Mouse (Mus musculus) c-Kit-positive CD71-positive TER-119-positive erythroid progenitor cells, embryonic 14.5 days (primary cell): Measurements from ENCODE around the gene Tep1.
"Not testable (repeated sequence)": the region's sequence is repeated elsewhere in the genome, so short reads cannot be mapped to it uniquely, and the experiment has no call there.

Source experiments
- DNase-seq: peaks from one replicate; pipeline ENCODE4 v3.0.0-alpha.2; 2013; ENCODE audit warnings: low spot score

The Tep1 gene

DNA sequence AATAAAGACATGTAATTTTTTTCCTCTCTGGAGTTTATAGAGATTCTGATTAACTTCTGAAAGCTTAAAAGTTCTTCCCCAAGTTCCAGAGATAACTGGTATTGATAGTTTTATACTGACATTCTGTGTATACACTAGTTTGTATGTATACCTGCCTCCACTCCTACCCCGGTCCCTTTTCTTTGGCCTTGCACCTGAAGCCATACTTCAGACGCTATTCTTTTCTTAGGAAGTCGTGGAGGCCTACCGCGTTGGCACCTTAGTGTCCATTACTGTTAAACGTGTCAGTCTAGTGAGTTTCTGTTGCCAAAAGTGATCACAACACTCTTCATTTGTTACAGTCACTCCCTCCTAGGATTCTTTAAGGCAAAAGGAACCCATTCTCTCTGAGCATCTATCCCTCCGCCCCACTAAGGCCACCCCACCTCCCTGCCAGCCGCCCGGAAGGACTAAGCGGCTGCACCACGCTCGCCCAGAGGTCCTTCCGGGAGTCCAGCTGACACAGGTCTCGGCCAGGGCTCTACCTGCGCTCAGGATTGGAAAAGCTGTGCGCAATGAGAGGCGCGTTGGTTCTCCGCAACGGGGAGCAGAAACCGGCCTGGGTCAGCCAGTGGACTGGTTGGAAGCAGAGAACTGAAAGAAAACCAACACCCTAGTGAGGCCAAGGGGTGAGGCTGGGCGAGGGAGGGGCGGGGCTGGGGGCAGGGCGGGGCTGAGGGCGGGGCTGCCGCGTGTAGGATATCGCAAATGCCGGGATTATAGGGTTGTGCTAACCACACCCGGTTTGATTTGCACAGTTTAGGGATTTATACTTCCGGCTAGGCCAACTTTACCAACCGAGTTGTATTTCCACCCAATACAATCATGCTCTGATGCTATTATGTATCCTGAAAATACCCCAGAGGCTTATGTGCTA, at the start of gene Tep1:
Gene Tep1 (minus strand): TSS at position 672 of the 916 bp plus-strand sequence.
- DNase-seq = peak; percentile 67

DNA sequence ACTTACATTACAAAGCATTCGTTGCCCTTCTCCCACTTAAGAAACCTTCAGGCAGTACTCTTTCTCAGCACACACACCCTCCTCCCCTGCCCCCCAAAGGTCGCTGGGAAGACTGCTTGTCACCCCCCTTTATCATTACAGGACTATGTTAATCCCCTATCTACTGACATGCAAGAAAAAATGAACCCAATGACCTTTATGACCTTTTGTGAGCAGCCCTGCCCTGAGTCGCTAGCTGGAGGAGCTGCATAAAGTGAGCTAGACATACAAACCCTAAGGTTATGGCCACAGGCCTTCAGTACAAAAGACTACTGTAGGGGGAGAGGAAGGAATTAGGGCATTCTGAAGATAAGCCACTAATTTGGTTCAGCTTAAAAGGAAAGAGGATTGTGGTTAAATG, 41.0 kb upstream of the Tep1 start:
- no peak for DNase-seq

DNA sequence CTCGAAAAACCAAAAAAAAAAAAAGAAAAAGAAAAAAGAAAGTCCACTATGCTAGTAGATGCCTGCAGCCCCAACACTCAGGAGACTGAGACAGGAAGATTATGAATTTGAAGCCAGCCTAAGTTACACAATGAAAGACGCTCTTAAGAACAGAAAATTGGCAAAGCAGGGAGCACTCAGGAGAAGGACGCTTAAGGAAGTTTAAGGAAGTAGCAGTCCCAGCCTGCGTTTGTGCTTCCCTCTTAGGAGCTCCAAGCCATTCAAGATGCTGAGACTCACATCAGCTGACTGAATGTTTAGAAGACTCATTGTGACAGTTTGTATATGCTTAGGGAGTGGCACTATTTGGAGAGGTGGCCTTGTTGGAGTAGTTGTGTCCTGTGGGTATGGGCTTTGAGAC, 37.8 kb upstream of the Tep1 start:
- no peak for DNase-seq

DNA sequence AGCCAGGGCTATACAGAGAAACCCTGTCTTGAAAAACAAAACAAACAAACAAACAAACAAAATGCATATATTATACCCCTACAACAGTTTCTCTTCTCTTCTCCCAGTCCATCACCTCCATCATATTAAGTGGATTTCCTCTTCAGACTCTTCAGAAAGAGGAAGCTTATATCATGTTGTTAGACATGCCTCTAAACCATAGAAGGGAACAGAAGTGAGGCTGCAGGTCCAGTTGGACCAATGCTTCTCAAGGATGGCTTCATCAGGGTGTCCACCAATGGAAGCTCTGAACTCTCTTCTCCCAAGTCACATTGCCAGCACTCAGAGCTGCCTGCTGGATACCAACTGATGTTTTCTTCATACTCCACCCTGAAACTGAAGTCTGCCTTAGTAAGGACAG, 35.0 kb upstream of the Tep1 start:
- DNase-seq = not testable (repeated sequence)

DNA sequence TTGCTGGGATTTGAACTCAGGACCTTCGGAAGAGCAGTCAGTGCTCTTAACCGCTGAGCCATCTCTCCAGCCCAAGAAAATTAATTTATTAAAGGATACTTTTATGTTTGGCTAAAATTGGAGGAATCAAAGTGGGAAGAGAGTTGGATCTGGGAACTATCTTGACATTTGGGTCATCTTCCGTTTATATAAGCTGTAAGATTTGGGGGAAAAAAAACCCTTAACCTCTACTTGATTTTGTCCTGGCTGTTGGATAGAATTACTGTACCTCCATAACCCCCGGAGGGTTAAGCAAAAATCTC, 34.4 kb upstream of the Tep1 start:
- no peak for DNase-seq

DNA sequence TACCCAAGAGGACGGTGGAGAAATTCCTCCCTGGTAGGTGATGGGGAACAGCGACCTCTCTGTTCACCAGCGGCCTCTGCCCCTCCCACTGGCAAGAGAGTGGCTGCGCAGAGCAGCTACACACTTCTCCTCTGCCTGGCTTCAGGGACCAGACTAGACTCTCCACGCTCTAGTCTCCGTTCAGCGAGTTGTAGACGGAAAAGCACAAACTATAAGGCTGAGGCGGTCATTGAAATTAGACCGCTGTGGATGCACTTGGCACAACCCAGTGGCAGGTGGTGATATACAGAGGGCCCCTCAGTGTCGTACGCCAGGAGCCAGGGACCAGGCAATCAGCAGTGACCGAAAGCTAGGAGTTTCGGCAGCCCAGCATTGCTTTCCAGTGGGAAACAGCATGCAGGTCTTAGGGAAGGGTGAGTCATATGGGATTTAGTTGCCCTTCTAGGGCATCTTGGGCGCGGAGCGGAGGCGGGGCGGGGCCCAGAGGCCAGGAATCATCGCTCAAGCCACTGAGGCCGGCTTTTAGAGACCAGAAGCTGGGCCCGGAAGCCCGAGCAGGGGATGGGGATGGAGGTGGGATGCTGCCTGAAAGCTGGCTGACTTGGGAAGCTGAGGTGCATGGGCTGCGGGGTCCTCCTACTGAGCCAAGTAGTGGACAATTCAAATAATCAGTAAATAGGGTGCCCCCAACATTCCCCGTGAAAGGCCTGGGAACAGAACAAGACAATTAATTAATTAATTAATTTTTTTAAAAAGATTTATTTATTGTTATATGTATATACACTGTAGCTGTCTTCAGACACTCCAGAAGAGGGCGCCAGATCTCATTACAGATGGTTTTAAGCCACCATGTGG, 33.8 kb upstream of the Tep1 start:
- DNase-seq = no peak

DNA sequence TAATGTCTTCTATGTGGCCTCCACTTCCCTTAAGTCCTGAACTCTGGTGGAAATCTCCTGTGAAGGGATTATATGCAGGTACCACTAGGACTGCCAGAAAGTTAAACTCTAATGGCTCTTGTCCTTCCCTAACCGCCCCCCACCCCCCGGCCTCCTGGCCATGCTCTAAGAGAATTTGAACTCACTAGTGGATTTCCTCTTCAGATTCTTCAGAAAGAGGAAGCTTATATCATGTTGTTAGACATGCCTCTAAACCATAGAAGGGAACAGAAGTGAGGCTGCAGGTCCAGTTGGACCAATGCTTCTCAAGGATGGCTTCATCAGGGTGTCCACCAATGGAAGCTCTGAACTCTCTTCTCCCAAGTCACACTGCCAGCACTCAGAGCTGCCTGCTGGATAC, 27.6 kb upstream of the Tep1 start:
- not testable (repeated sequence) for DNase-seq

DNA sequence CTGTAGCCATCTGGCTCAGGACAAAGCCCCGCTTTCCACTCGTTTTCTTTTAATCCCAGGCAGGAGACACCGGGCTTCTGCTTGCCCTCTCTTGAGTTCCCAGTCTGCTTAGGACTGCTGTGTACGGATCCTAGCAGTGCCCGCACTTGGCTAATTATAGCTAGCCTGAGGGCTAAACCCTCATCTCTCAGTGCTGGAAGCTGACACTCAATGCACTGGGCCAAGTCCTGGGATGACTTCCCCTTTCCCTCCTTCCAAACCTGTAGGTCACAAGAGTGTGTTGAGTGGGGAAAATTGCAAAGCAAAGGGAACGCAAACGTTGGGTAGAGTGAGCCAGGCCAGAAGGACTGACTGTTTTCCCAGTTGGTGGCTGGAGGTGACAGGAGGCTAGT, 27.0 kb upstream of the Tep1 start, which contains the start of gene Klhl33:
Gene Klhl33 (minus strand): TSS at position 134 of the 392 bp plus-strand sequence.
- DNase-seq = no peak

DNA sequence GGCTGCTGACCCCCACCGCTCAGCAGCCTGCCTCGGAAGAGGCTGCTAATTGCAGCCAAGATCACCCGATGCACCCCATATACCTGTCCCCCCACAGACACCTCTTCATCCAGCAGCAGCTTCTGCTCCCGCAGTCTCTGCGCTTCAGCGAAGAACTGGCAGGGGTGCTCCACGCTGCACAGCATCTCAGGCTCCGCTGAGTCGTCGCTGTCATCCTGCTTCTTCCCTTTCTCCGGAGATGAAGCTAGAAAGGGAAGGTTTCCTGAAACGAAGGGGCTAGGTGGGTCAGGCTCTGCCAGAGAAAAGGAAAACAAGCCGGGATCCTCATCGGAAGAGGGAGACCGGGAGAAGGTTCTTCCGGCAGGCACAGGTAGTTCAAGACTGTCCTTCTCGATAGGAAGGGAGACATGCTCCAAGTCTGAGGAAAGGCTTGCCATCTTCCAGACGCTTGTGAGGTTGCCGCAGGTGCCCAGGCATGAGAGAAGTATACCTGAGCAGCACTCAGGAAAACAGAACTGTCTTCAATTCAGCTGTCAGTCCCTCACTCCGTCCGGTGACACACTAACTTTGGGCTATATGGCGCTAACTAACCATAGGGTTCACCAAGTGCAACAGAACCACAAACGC, 26.5 kb upstream of the Tep1 start:
- DNase-seq = no peak

DNA sequence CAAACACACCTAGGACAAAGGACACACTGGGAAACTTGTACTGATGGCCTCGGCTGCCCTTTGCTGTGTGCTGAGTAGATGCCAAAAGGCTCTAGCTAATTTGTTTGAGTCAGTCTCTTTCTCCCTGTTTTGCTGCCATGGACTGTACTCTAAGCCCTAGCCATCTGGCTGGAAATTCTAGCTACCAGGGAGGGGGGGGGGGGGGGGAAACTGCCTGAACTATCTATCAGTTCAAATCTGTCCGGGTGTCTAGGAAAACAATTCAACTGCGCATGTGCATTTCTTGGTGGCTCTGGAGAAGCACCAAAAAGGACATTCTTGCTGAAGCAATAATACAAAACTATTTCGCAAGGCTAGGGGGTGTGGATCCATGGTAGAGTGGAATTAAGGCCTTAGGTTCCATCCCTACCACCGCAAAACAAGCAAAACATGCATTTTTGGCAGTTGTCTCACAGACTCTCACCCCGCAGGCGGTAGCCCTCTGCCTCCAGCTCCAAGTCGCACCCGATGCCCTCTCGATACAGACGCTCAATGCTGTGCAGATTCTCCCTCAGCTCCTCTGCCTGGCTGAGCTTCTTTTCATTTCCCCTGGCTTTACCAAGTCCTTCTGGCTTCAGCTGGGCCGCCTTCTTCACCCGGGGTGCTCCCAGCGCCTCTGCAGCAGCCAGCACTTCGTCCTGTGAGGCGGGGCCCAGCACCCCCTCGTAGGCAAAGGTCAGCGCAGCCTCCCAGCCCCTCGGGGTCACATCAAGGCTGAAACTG, 25.8 kb upstream of the Tep1 start:
- DNase-seq = no peak

DNA sequence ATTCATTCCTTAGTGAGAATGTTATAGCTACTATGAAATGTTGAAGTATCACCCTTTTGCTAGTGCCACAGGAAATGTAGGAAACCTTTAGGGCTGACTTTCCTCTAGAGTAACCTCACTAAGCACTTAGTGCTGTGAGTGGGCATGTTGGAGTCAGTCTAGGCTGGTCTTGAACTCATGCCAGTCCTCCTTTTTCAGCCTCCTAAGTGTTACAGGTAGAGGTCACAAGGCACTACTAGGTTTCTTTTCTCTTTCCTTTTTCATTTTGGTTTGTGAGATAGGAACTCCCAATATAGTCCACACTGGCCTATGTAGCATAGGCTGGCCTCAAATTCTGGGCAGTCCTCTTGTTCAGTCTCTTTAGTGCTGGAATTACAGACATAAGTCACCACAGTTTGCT, 25.0 kb upstream of the Tep1 start:
- DNase-seq = no peak

DNA sequence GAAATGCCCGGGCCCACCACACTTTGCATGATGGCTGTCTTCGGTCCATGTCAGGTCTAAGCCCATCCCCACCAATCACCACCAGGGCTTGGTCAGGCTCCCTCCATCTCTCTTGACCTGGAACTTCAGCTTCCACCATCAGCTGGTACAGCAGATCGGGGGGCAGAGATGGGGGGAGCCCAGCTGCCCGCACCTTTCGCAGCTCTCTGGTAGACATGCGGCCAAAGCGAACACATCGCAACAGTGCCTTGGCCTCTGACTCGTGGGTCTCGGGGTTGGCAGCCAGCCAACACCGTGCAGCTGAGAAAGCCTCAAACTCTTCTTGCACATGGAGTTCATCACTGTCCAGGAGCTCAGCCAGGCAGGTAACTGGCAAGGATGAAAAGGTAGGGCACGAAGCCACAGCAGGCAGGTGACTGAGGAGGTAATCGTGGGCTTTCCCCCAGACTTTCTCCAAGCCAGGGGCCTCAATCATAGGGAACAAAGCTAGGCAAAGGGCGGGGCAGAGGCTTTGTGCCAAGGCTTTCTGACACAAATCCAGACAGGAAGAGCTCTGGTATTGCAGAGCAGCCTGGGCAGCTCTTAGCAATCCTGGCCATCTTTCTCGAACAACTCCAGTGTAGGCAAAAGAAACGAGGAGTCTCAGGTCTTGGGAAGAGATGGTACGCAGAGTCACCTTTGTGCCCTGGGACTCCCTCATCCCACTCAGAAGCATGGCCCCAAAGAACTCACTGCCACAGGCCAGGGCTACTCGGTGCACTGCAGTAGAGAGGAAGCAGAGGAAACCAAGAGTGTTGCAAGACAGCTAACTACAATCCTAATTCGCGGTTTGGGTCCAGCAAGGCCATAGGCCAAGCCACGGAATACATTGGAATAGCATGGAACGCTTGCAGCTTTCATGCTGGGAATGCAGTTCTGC, 22.4 kb upstream of the Tep1 start:
- no peak for DNase-seq

DNA sequence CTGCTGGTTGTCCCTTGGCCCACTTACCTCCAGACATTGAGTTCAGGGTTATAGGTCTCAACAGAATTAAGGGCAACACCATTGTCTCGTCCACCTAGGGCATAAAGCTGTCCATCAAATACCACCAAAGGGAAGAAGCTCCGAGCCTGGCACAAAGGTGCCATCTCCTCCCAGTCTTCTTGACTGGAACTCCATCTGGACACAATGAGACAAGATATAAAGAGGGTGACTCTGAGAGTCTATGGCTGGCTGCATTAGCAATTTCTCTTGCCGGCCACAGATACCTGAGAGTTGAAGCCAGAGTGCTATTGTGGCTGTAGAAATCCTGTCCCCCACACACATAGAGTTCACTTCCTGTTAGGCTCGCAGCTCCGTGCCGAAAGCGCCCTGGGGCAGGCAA, 21.7 kb upstream of the Tep1 start:
- no peak for DNase-seq

DNA sequence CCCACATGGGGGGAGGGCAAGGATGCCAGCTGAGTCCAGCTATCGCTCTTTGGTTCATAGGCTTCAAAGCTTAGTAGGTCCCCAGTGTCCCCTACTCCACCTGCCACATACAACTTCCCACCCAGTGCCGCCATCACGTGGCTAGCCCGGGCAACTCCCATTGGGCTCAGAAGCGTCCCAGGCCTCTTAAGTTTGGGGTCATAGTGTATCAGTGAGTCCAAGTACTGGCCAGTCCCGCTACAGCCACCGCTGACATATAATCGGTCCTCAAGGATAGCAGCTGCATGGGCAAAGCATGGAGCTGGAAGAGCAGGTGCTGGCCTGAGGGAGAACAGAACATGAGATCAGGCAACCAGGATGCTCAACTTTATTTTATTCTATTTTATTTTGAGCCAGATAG, 21.3 kb upstream of the Tep1 start:
- DNase-seq = no peak

DNA sequence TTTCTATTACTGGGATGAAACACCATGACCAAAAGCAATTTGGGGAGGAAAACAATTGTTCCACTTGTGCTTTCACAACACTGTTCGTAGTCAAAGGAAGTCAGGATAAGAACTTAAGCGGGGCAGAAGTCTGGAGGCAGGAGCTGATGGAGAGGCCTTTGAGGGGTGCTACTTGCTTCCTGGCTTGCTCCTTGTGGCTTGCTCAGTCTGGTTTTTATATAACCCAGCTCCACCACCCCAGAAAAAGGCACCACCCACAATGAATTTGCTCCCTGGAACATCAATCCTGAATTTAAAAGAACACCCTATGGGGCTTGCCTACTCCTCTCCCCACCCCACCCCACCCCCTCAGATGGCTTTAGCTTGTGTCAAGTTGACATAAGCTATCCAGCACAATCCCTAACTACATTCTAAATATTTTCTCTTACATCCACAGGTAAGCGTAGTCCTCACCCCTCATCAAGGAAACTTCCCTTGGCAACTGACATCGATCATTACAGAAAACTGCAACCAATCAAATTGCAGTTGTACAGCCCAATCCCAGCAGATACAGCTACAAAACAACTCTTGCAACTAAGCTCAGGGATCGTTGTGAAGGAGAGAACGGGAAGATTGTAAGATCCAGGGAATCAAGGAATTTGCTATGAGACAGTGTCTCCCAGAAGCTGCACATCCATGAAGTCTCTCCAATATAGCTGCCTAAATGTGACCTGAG, 6.0 kb upstream of the Tep1 start:
- DNase-seq = no peak

DNA sequence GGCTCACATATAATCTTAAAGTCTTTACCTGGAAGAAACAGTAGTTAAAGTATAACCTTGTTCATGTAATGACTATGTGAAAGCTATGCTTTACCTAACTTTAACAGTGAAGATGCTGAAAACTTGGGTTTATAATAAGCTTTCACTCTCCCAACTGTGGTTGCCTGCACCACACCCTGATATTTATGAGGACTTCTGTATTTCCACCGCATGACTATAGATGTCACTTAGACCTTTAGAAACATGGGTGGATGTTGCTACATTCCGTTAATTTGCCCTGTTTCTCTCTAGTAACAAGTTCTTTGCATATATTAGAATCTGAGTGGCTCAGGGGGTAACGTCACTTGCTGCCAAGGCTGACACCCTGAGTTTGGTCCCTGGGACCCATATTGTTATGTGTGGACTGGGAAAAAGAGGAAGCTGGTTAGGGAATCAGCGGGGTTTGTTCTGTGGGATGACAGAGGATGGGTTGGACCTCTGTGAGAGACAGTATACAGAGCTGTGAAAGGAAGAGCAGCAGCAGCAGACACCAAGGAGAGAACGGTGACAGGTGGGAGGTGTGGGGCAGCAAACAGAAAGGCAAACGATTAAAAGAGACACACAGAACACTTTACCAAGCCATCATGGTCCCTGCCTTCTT, 5.4 kb upstream of the Tep1 start:
- no peak for DNase-seq

DNA sequence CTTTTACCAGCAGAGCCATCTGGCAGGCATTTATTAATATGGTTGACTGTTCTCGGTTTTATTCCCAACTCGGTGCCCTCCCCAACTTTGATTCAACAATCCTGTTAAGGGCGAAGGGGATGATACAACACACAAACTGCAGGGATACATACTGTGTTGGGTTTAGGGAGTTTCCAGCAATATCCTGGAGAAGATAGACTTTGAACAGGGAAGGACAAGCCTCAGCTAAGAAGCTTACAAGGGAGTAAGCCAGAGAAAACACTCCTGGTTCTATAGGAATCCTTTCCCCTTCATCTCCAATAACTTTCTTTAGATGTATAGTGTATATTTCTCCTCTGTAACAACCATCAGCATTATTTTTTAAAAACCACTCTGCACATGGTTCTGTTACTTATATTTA, 4.8 kb upstream of the Tep1 start:
- no peak for DNase-seq

DNA sequence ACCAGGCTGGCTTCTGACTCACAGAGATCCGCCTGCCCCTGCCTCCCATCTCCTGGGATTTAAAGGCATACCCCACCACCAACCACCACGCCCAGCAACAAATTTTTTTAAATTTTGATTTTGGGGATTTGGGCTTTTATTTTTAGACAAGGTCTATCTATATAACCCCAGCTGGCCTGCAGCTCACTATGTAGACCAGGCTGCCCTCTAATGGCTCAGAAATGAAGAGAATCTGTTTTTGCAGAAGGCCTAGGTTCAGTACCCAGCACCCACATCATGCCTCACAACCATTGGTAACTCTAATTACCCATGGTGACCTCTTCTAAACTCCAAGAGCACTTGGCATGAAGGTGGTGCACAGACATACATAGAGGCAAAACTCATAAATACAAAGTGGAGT, 924 bp upstream of the Tep1 start:
- DNase-seq = no peak

DNA sequence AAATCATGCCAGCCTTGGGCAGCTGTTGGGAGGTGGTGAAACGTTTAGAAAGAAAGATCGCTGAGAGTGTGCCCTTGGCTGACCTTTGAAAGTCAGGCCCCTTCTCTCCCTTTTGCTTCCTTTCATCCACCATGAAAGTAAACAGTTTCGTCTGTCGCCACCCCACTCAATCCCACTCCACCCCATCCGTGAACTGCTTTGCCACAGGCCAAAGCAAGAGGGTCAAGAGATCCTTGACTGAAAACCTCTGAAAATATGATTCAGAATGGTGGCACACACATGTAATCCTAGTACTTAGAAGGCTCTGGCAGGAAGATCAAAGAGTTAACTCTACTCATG, 414 bp upstream of the Tep1 start:
- no peak for DNase-seq

DNA sequence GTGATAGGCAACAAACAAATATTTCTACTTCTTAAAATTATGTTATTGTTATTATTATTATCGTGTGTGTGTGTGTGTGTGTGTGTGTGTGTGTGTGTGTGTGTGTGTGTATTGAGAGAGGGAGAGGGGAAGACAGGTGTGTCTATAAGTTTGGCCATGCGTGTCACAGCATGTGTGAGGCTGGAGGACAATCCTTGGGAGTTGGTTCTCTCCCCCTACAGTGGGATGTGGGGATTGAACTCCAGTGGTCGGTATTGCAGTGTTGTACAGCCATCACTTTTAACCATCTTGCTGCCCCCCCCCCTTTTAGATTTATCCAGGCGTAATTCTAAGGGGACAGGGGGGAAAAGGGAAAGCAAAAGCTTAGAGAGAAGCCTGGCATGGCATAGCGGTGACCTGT, 1.7 kb downstream of the Tep1 start:
- no peak for DNase-seq
